Mouse (Mus musculus) heart, embryonic 15.5 days (tissue): ENCODE measurements at regions not wholly inside any gene's neighbourhood (a gene's known extent, or its start where the extent isn't known, plus 50 kb on each side); places are given as distances from the start of the nearest gene placed in this dataset.

Experiments
- ATAC-seq: fragments of 200-750 bp; cut with Nextera tagmentation; replicated peaks from 2 replicates; pipeline ENCODE4 v1.8.0; 2017; ENCODE audit warnings: low read depth, moderate TSS enrichment; ENCODE audit not compliant: insufficient number of reproducible peaks, insufficient read depth, low FRiP score
- H3K27ac ChIP-seq: fragments of 300-500 bp; sonication (generic); 2 replicates; pipeline ENCODE4 v1.5.1; 2015; ENCODE audit warnings: mild to moderate bottlenecking, inconsistent platforms
- H3K27me3 ChIP-seq: fragments of 300-500 bp; sonication (generic); 2 replicates; pipeline ENCODE4 v1.6.1; 2015; ENCODE audit warnings: inconsistent platforms
- H3K36me3 ChIP-seq: fragments of 300-500 bp; sonication (generic); 2 replicates; pipeline ENCODE4 v1.6.1; 2015; ENCODE audit warnings: mild to moderate bottlenecking, inconsistent platforms
- H3K4me1 ChIP-seq: fragments of 300-500 bp; sonication (generic); replicated peaks from 2 replicates; pipeline ENCODE4 v1.6.1; 2015; ENCODE audit warnings: inconsistent platforms
- H3K4me2 ChIP-seq: fragments of 300-500 bp; sonication (generic); 2 replicates; pipeline ENCODE4 v1.6.1; 2015; ENCODE audit warnings: inconsistent platforms, mild to moderate bottlenecking, moderate library complexity
- H3K4me3 ChIP-seq: fragments of 300-500 bp; sonication (generic); 2 replicates; pipeline ENCODE4 v1.5.1; 2015; ENCODE audit warnings: mild to moderate bottlenecking, inconsistent platforms
- H3K9ac ChIP-seq: fragments of 300-500 bp; sonication (generic); 2 replicates; pipeline ENCODE4 v1.6.1; 2015; ENCODE audit warnings: mild to moderate bottlenecking, inconsistent platforms
- H3K9me3 ChIP-seq: fragments of 300-500 bp; sonication (generic); replicated peaks from 2 replicates; pipeline ENCODE4 v1.6.1; 2016; ENCODE audit warnings: inconsistent platforms
- WGBS: fragments of 180-500 bp; shearing (Covaris S2); methylation state at CpG from one replicate; pipeline ENCODE4 v1.1.7; 2015; ENCODE audit warnings: mixed read lengths; 5-methylcytosine and 5-hydroxymethylcytosine counted together

- Histone ChIP-seq H3K27me3 (no peaks in the 10 kb centered on the region), H3K36me3 (no peaks in the 10 kb centered on the region), H3K4me2 (no peak overlapping the region), H3K4me3 (no peak overlapping the region), H3K9ac (no peak overlapping the region), H3K9me3 (no peaks in the 10 kb centered on the region), H3K4me1 (no peaks in the 10 kb centered on the region), H3K27ac (no peak overlapping the region)
- WGBS = 65% methylated on average over 1 of the region's 1 CpGs
- no peak for ATAC-seq
These were observed 590.0 kb downstream of the Iqcm start for GRCm38 (mm10) chr8:76038526-76038925.

GRCm38 (mm10) chr8:76052003-76052402, 603.5 kb downstream of the Iqcm start:
- no peak overlapping the region for H3K4me3 ChIP-seq
- WGBS = 77% methylated on average over 4 of the region's 4 CpGs
- H3K4me2 ChIP-seq = no peak overlapping the region
- H3K36me3 ChIP-seq = no peaks in the 10 kb centered on the region
- ATAC-seq = no peak
- H3K9me3 ChIP-seq = no peaks in the 10 kb centered on the region
- no peaks in the 10 kb centered on the region for H3K4me1 ChIP-seq
- no peaks in the 10 kb centered on the region for H3K27me3 ChIP-seq
- H3K27ac ChIP-seq = no peak overlapping the region
- H3K9ac ChIP-seq = no peak overlapping the region

- Histone ChIP-seq H3K27ac (no peak overlapping the region), H3K9me3 (no peaks in the 10 kb centered on the region), H3K4me3 (no peak overlapping the region), H3K4me1 (no peaks in the 10 kb centered on the region), H3K9ac (no peak overlapping the region), H3K4me2 (no peak overlapping the region), H3K36me3 (no peaks in the 10 kb centered on the region), H3K27me3 (no peaks in the 10 kb centered on the region)
- WGBS = 5% methylated on average over 2 of the region's 2 CpGs
- ATAC-seq = no peak
These were observed 619.2 kb downstream of the Iqcm start for GRCm38 (mm10) chr8:76067721-76068120.

- H3K4me3 ChIP-seq = no peak overlapping the region
- WGBS = 70% methylated on average over 3 of the region's 3 CpGs
- H3K27ac ChIP-seq = no peak overlapping the region
- no peak overlapping the region for H3K9ac ChIP-seq
- H3K4me1 ChIP-seq = no peaks in the 10 kb centered on the region
- no peaks in the 10 kb centered on the region for H3K36me3 ChIP-seq
- no peak overlapping the region for H3K4me2 ChIP-seq
- H3K9me3 ChIP-seq = no peaks in the 10 kb centered on the region
- no peak for ATAC-seq
- no peaks in the 10 kb centered on the region for H3K27me3 ChIP-seq
These were observed 624.3 kb downstream of the Iqcm start for GRCm38 (mm10) chr8:76072671-76073351.

- H3K4me3 ChIP-seq = no peak overlapping the region
- H3K4me2 ChIP-seq = no peak overlapping the region
- no peaks in the 10 kb centered on the region for H3K4me1 ChIP-seq
- no peaks in the 10 kb centered on the region for H3K27me3 ChIP-seq
- no peak overlapping the region for H3K27ac ChIP-seq
- H3K36me3 ChIP-seq = no peaks in the 10 kb centered on the region
- WGBS = 81% methylated on average over 4 of the region's 4 CpGs
- ATAC-seq = no peak
- no peaks in the 10 kb centered on the region for H3K9me3 ChIP-seq
- H3K9ac ChIP-seq = no peak overlapping the region
These were observed 672.2 kb downstream of the Iqcm start for GRCm38 (mm10) chr8:76120587-76121145.

- Histone ChIP-seq H3K27me3 (no peaks in the 10 kb centered on the region), H3K4me2 (no peak overlapping the region), H3K27ac (peak overlapping the region; percentile 69), H3K9ac (no peak overlapping the region), H3K36me3 (no peaks in the 10 kb centered on the region), H3K4me1 (0 out of 2 replicates have a peak, but pooled peaks cover 2% of the 10 kb centered on the region), H3K9me3 (no peaks in the 10 kb centered on the region), H3K4me3 (no peak overlapping the region)
- 26% methylated on average over 2 of the region's 2 CpGs for WGBS
- peak; percentile 81 for ATAC-seq
These were observed 679.0 kb downstream of the Iqcm start for GRCm38 (mm10) chr8:76127486-76127885.

- no peak overlapping the region for H3K4me2 ChIP-seq
- H3K27ac ChIP-seq = no peak overlapping the region
- H3K4me3 ChIP-seq = no peak overlapping the region
- H3K9me3 ChIP-seq = no peaks in the 10 kb centered on the region
- 63% methylated on average over 4 of the region's 4 CpGs for WGBS
- no peak overlapping the region for H3K9ac ChIP-seq
- no peaks in the 10 kb centered on the region for H3K4me1 ChIP-seq
- no peaks in the 10 kb centered on the region for H3K36me3 ChIP-seq
- H3K27me3 ChIP-seq = no peaks in the 10 kb centered on the region
- no peak for ATAC-seq
These were observed 688.7 kb downstream of the Iqcm start for GRCm38 (mm10) chr8:76137219-76137618.

GRCm38 (mm10) chr8:76148681-76149080, 700.2 kb downstream of the Iqcm start:
- WGBS = 43% methylated on average over 4 of the region's 4 CpGs
- H3K9ac ChIP-seq = no peak overlapping the region
- H3K4me2 ChIP-seq = no peak overlapping the region
- H3K27me3 ChIP-seq = no peaks in the 10 kb centered on the region
- H3K4me1 ChIP-seq = no peaks in the 10 kb centered on the region
- no peaks in the 10 kb centered on the region for H3K9me3 ChIP-seq
- no peak overlapping the region for H3K27ac ChIP-seq
- H3K36me3 ChIP-seq = no peaks in the 10 kb centered on the region
- ATAC-seq = no peak
- no peak overlapping the region for H3K4me3 ChIP-seq

GRCm38 (mm10) chr8:76182520-76182919, 716.7 kb upstream of the Nr3c2 start:
- no peaks in the 10 kb centered on the region for H3K9me3 ChIP-seq
- no peaks in the 10 kb centered on the region for H3K36me3 ChIP-seq
- no peak overlapping the region for H3K27ac ChIP-seq
- no peak overlapping the region for H3K9ac ChIP-seq
- no peak overlapping the region for H3K4me3 ChIP-seq
- H3K27me3 ChIP-seq = no peaks in the 10 kb centered on the region
- H3K4me1 ChIP-seq = no peaks in the 10 kb centered on the region
- no peak for ATAC-seq
- no peak overlapping the region for H3K4me2 ChIP-seq
- 77% methylated on average over 3 of the region's 3 CpGs for WGBS

GRCm38 (mm10) chr8:76183836-76184235, 715.4 kb upstream of the Nr3c2 start:
- no peaks in the 10 kb centered on the region for H3K27me3 ChIP-seq
- H3K4me3 ChIP-seq = no peak overlapping the region
- no peak overlapping the region for H3K9ac ChIP-seq
- H3K36me3 ChIP-seq = no peaks in the 10 kb centered on the region
- no peak overlapping the region for H3K4me2 ChIP-seq
- no peaks in the 10 kb centered on the region for H3K4me1 ChIP-seq
- no peak overlapping the region for H3K27ac ChIP-seq
- no peaks in the 10 kb centered on the region for H3K9me3 ChIP-seq
- no peak for ATAC-seq

GRCm38 (mm10) chr8:76187293-76187692, 711.9 kb upstream of the Nr3c2 start:
- no peaks in the 10 kb centered on the region for H3K9me3 ChIP-seq
- ATAC-seq = no peak
- no peak overlapping the region for H3K4me3 ChIP-seq
- no peaks in the 10 kb centered on the region for H3K36me3 ChIP-seq
- H3K27ac ChIP-seq = no peak overlapping the region
- no peaks in the 10 kb centered on the region for H3K4me1 ChIP-seq
- H3K9ac ChIP-seq = no peak overlapping the region
- 75% methylated on average over 5 of the region's 5 CpGs for WGBS
- H3K4me2 ChIP-seq = no peak overlapping the region
- no peaks in the 10 kb centered on the region for H3K27me3 ChIP-seq

- Histone ChIP-seq H3K27me3 (no peaks in the 10 kb centered on the region), H3K4me1 (no peaks in the 10 kb centered on the region)
- ATAC-seq = no peak
These were observed 687.4 kb upstream of the Nr3c2 start for GRCm38 (mm10) chr8:76211891-76212290.

More at GRCm38 (mm10) chr8:76211891-76212290, 687.4 kb upstream of the Nr3c2 start:
- Histone ChIP-seq H3K4me3 (no peak overlapping the region), H3K9me3 (no peaks in the 10 kb centered on the region), H3K36me3 (no peaks in the 10 kb centered on the region), H3K4me2 (no peak overlapping the region), H3K9ac (no peak overlapping the region), H3K27ac (no peak overlapping the region)
- 80% methylated on average over 4 of the region's 4 CpGs for WGBS
